Mouse (Mus musculus) forebrain, embryonic 10.5 days (tissue): ENCODE results near the gene Cpt1c. TPM values are rescaled to one million over a fixed set of nuclear protein-coding genes. Genes with fewer than 3 reads are reported as not detected.
A peak's percentile ranks its signal among the peaks of the same experiment; 100 is the strongest.

ENCODE experiments used
- DNase-seq: peaks from one replicate; pipeline ENCODE4 v3.0.0-alpha.2; 2017; ENCODE audit warnings: low spot score; ENCODE audit errors: extremely low spot score
- H3K27ac ChIP-seq: fragments of 300-500 bp; sonication (generic); 2 replicates; pipeline ENCODE4 v1.5.1; 2016; ENCODE audit warnings: mild to moderate bottlenecking
- H3K27me3 ChIP-seq: fragments of 300-500 bp; sonication (generic); 2 replicates; pipeline ENCODE4 v1.6.1; 2016; ENCODE audit warnings: mild to moderate bottlenecking; ENCODE audit not compliant: poor library complexity, severe bottlenecking
- H3K36me3 ChIP-seq: fragments of 300-500 bp; sonication (generic); replicated peaks from 2 replicates; pipeline ENCODE4 v1.6.1; 2016; ENCODE audit warnings: mild to moderate bottlenecking, moderate library complexity
- H3K4me1 ChIP-seq: fragments of 300-500 bp; sonication (generic); 2 replicates; pipeline ENCODE4 v1.6.1; 2016
- H3K4me3 ChIP-seq: fragments of 300-500 bp; sonication (generic); 2 replicates; pipeline ENCODE4 v1.5.1; 2016; ENCODE audit warnings: mild to moderate bottlenecking, moderate library complexity
- H3K9me3 ChIP-seq: fragments of 300-500 bp; sonication (generic); 2 replicates; pipeline ENCODE4 v1.6.1; 2016; ENCODE audit warnings: mild to moderate bottlenecking, moderate library complexity
- WGBS: fragments of 180-500 bp; shearing (Covaris S2); methylation state at CpG from one replicate; pipeline ENCODE4 v1.1.7; 2016; 5-methylcytosine and 5-hydroxymethylcytosine counted together
- polyA plus RNA-seq: library from polyadenylated mRNA; unstranded; fragments of >200 nt; fragmentation: Nextera tagmentation; extraction: Ambion mirVana; gene quantifications from 2 replicates; pipeline ENCODE4 v1.2.1, GENCODE M21; 2016

Gene Cpt1c
- polyA plus RNA-seq, 1 experiment from 2014 or later, result 19.4 TPM

GRCm38 (mm10) chr7:45012011-45012410 is 37.4 kb upstream of the Cpt1c start:
- Histone ChIP-seq H3K27me3 (no peaks in the 10 kb centered on the region), H3K4me3 (peak overlapping the region; percentile 14; the same call in 1 of the 2 replicates), H3K36me3 (peaks cover 70% of the 10 kb centered on the region), H3K4me1 (peaks cover 22% of the 10 kb centered on the region), H3K27ac (no peak overlapping the region), H3K9me3 (no peaks in the 10 kb centered on the region)
- no peak for DNase-seq
- 96% methylated on average over 6 of the region's 6 CpGs for WGBS

GRCm38 (mm10) chr7:45008411-45008810 is 33.8 kb upstream of the Cpt1c start:
- no peak for DNase-seq
- H3K27me3 ChIP-seq, result no peaks in the 10 kb centered on the region
- peaks cover 100% of the 10 kb centered on the region for H3K36me3 ChIP-seq
- H3K4me3 ChIP-seq, result peak overlapping the region; percentile 5; the same call in 1 of the 2 replicates
- no peak overlapping the region for H3K27ac ChIP-seq
- no peaks in the 10 kb centered on the region for H3K9me3 ChIP-seq
- H3K4me1 ChIP-seq, result 0 out of 2 replicates have a peak, but pooled peaks cover 2% of the 10 kb centered on the region
- 96% methylated on average over 19 of the region's 19 CpGs for WGBS

GRCm38 (mm10) chr7:45007846-45008245 is 33.2 kb upstream of the Cpt1c start:
- H3K9me3 ChIP-seq, result no peaks in the 10 kb centered on the region
- DNase-seq, result no peak
- H3K4me1 ChIP-seq, result 0 out of 2 replicates have a peak, but pooled peaks cover 2% of the 10 kb centered on the region
- no peaks in the 10 kb centered on the region for H3K27me3 ChIP-seq
- 96% methylated on average over 30 of the region's 30 CpGs for WGBS
- H3K27ac ChIP-seq, result no peak overlapping the region
- peak overlapping the region; percentile 5; the same call in 1 of the 2 replicates for H3K4me3 ChIP-seq
- peaks cover 100% of the 10 kb centered on the region for H3K36me3 ChIP-seq

- no peak for DNase-seq
- H3K9me3 ChIP-seq, result no peaks in the 10 kb centered on the region
- H3K27me3 ChIP-seq, result no peaks in the 10 kb centered on the region
- H3K36me3 ChIP-seq, result peaks cover 100% of the 10 kb centered on the region
- H3K4me1 ChIP-seq, result 0 out of 2 replicates have a peak, but pooled peaks cover 2% of the 10 kb centered on the region
- 95% methylated on average over 29 of the region's 29 CpGs for WGBS
- no peak overlapping the region for H3K27ac ChIP-seq
- no peak overlapping the region; the same call in 1 of the 2 replicates for H3K4me3 ChIP-seq
These were observed 32.5 kb upstream of the Cpt1c start for GRCm38 (mm10) chr7:45007141-45007540.

GRCm38 (mm10) chr7:45006503-45006902 is 31.9 kb upstream of the Cpt1c start:
- Histone ChIP-seq H3K27ac (no peak overlapping the region), H3K27me3 (no peaks in the 10 kb centered on the region), H3K36me3 (peaks cover 100% of the 10 kb centered on the region), H3K9me3 (no peaks in the 10 kb centered on the region), H3K4me3 (no peak overlapping the region; the same call in 1 of the 2 replicates), H3K4me1 (0 out of 2 replicates have a peak, but pooled peaks cover 2% of the 10 kb centered on the region)
- DNase-seq, result no peak
- 95% methylated on average over 12 of the region's 12 CpGs for WGBS

GRCm38 (mm10) chr7:45005321-45005992 is 30.8 kb upstream of the Cpt1c start:
- peaks cover 100% of the 10 kb centered on the region for H3K36me3 ChIP-seq
- 93% methylated on average over 6 of the region's 6 CpGs for WGBS
- no peak overlapping the region for H3K4me3 ChIP-seq

GRCm38 (mm10) chr7:45004546-45004945 is 29.9 kb upstream of the Cpt1c start:
- peaks cover 8% of the 10 kb centered on the region for H3K4me1 ChIP-seq
- H3K36me3 ChIP-seq, result peaks cover 100% of the 10 kb centered on the region
- no peak overlapping the region for H3K27ac ChIP-seq
- H3K4me3 ChIP-seq, result no peak overlapping the region
- H3K27me3 ChIP-seq, result no peaks in the 10 kb centered on the region
- no peak for DNase-seq
- WGBS, result 85% methylated on average over 3 of the region's 3 CpGs
- no peaks in the 10 kb centered on the region for H3K9me3 ChIP-seq

More at GRCm38 (mm10) chr7:45005321-45005992, 30.8 kb upstream of the Cpt1c start:
- DNase-seq, result no peak
- Histone ChIP-seq H3K4me1 (0 out of 2 replicates have a peak, but pooled peaks cover 2% of the 10 kb centered on the region), H3K9me3 (no peaks in the 10 kb centered on the region), H3K27me3 (no peaks in the 10 kb centered on the region), H3K27ac (no peak overlapping the region)

GRCm38 (mm10) chr7:45002440-45002839 is 27.8 kb upstream of the Cpt1c start:
- WGBS, result 94% methylated on average over 7 of the region's 7 CpGs
- peaks cover 81% of the 10 kb centered on the region for H3K36me3 ChIP-seq
- H3K4me3 ChIP-seq, result no peak overlapping the region
- no peak overlapping the region for H3K27ac ChIP-seq
- no peak for DNase-seq
- H3K9me3 ChIP-seq, result no peaks in the 10 kb centered on the region
- peaks cover 25% of the 10 kb centered on the region for H3K4me1 ChIP-seq
- H3K27me3 ChIP-seq, result no peaks in the 10 kb centered on the region

- WGBS, result 90% methylated on average over 21 of the region's 21 CpGs
- H3K27ac ChIP-seq, result no peak overlapping the region
- peaks cover 72% of the 10 kb centered on the region for H3K36me3 ChIP-seq
- H3K27me3 ChIP-seq, result no peaks in the 10 kb centered on the region
- H3K9me3 ChIP-seq, result no peaks in the 10 kb centered on the region
- no peak for DNase-seq
- peak overlapping the region; percentile 3; the same call in 1 of the 2 replicates for H3K4me3 ChIP-seq
- peaks cover 38% of the 10 kb centered on the region for H3K4me1 ChIP-seq
These were observed 26.0 kb upstream of the Cpt1c start for GRCm38 (mm10) chr7:45000539-45001114.

- H3K27me3 ChIP-seq, result no peaks in the 10 kb centered on the region
- DNase-seq, result no peak
- no peak overlapping the region for H3K27ac ChIP-seq
- H3K4me1 ChIP-seq, result peaks cover 44% of the 10 kb centered on the region
- H3K36me3 ChIP-seq, result peaks cover 72% of the 10 kb centered on the region
- 90% methylated on average over 11 of the region's 11 CpGs for whole genome bisulfite sequencing
- no peaks in the 10 kb centered on the region for H3K9me3 ChIP-seq
- H3K4me3 ChIP-seq, result peak overlapping the region; percentile 14; the same call in 1 of the 2 replicates
These were observed 25.1 kb upstream of the Cpt1c start for GRCm38 (mm10) chr7:44999753-45000152.

GRCm38 (mm10) chr7:44998501-44998955 is 23.9 kb upstream of the Cpt1c start, which contains the start of gene Bcl2l12:
Gene Bcl2l12, minus strand, starts transcription at chr7:44998712.
- Histone ChIP-seq H3K4me3 (peak within 1 kb of the TSS; percentile 80), H3K36me3 (peaks cover 72% of the 10 kb centered on the region), H3K4me1 (peaks cover 46% of the 10 kb centered on the region), H3K27me3 (no peaks in the 10 kb centered on the region), H3K9me3 (no peaks in the 10 kb centered on the region), H3K27ac (peak within 1 kb of the TSS; percentile 96)
- DNase-seq, result peak; percentile 52
- WGBS, result 6% methylated on average over 18 of the region's 18 CpGs

- no peaks in the 10 kb centered on the region for H3K9me3 ChIP-seq
- 3% methylated on average over 15 of the region's 15 CpGs for WGBS
- H3K27me3 ChIP-seq, result no peaks in the 10 kb centered on the region
- H3K4me3 ChIP-seq, result peak overlapping the region; percentile 80
- peaks cover 72% of the 10 kb centered on the region for H3K36me3 ChIP-seq
- DNase-seq, result no peak
- peaks cover 46% of the 10 kb centered on the region for H3K4me1 ChIP-seq
- H3K27ac ChIP-seq, result peak overlapping the region; percentile 96
These were observed 23.3 kb upstream of the Cpt1c start for GRCm38 (mm10) chr7:44997940-44998428.
